Mouse (Mus musculus): ENCODE data around the gene March7.

- TF ChIP-seq CTCF (conservative IDR thresholded peaks at IDR 0.05; ENCODE audit: insufficient read depth, insufficient read length, low read depth, low read length) (no peak), POLR2A (IDR thresholded peaks at IDR 0.05; ENCODE audit: low read depth, low read length) (no peak)
Measured at GRCm38 (mm10) chr2:60253506-60253905, 43.8 kb downstream of the March7 start.
